Mouse (Mus musculus): ENCODE measurements at regions not wholly inside any gene's neighbourhood (a gene's known extent, or its start where the extent isn't known, plus 50 kb on each side); places are given as distances from the start of the nearest gene placed in this dataset.

- TF ChIP-seq NANOG (IDR thresholded peaks at IDR 0.05; ENCODE audit: borderline replicate concordance, low read length) = no peak
- no peak for TF ChIP-seq CTCF (conservative IDR thresholded peaks at IDR 0.05; ENCODE audit: low read length)
- TF ChIP-seq POU5F1 (IDR thresholded peaks at IDR 0.05; ENCODE audit: borderline replicate concordance, low read length) = no peak
These were observed 82.4 kb downstream of the 1700001O22Rik start for GRCm38 (mm10) chr2:30721048-30721461.

GRCm38 (mm10) chr2:30720291-30720690 is 83.2 kb downstream of the 1700001O22Rik start:
- Histone ChIP-seq H3K36me3 (ENCODE audit: insufficient read depth, low read length) (no peaks in the 10 kb centered on the region), H3K9me3 (ENCODE audit: low read length) (no peaks in the 10 kb centered on the region), H3K27me3 (ENCODE audit: insufficient read depth, low read length) (peaks cover 68% of the 10 kb centered on the region), H3K4me3 (replicated peaks; ENCODE audit: low read length) (peak overlapping the region; percentile 37; the same call in 1 of the 2 replicates), H3K4me1 (replicated peaks; ENCODE audit: low read depth, low read length) (peaks cover 90% of the 10 kb centered on the region)
- no peak for TF ChIP-seq CTCF (conservative IDR thresholded peaks at IDR 0.05; ENCODE audit: low read length)
- TF ChIP-seq NANOG (IDR thresholded peaks at IDR 0.05; ENCODE audit: borderline replicate concordance, low read length) = no peak
- no peak for TF ChIP-seq POU5F1 (IDR thresholded peaks at IDR 0.05; ENCODE audit: borderline replicate concordance, low read length)

More at GRCm38 (mm10) chr2:30721048-30721461, 82.4 kb downstream of the 1700001O22Rik start:
- Histone ChIP-seq H3K27me3 (ENCODE audit: insufficient read depth, low read length) (peaks cover 68% of the 10 kb centered on the region), H3K4me1 (replicated peaks; ENCODE audit: low read depth, low read length) (peaks cover 89% of the 10 kb centered on the region), H3K9me3 (ENCODE audit: low read length) (no peaks in the 10 kb centered on the region), H3K36me3 (ENCODE audit: insufficient read depth, low read length) (no peaks in the 10 kb centered on the region), H3K4me3 (replicated peaks; ENCODE audit: low read length) (0 out of 2 replicates have a peak overlapping the region, but pooled peaks have one; percentile 37)

GRCm38 (mm10) chr2:30719611-30720290 is 83.7 kb downstream of the 1700001O22Rik start:
- peaks cover 91% of the 10 kb centered on the region for H3K4me1 ChIP-seq (replicated peaks; ENCODE audit: low read depth, low read length)
- 0 out of 2 replicates have a peak overlapping the region, but pooled peaks have one; percentile 23 for H3K4me3 ChIP-seq (replicated peaks; ENCODE audit: low read length)
- peaks cover 66% of the 10 kb centered on the region for H3K27me3 ChIP-seq (ENCODE audit: insufficient read depth, low read length)
- no peaks in the 10 kb centered on the region for H3K9me3 ChIP-seq (ENCODE audit: low read length)
- TF ChIP-seq CTCF (conservative IDR thresholded peaks at IDR 0.05; ENCODE audit: low read length) = no peak
- no peaks in the 10 kb centered on the region for H3K36me3 ChIP-seq (ENCODE audit: insufficient read depth, low read length)

- Histone ChIP-seq H3K4me1 (replicated peaks; ENCODE audit: low read depth, low read length) (peaks cover 96% of the 10 kb centered on the region), H3K36me3 (ENCODE audit: insufficient read depth, low read length) (no peaks in the 10 kb centered on the region), H3K9me3 (ENCODE audit: low read length) (no peaks in the 10 kb centered on the region), H3K27me3 (ENCODE audit: insufficient read depth, low read length) (peaks cover 63% of the 10 kb centered on the region), H3K4me3 (replicated peaks; ENCODE audit: low read length) (peak overlapping the region; percentile 73)
- TF ChIP-seq POU5F1 (IDR thresholded peaks at IDR 0.05; ENCODE audit: borderline replicate concordance, low read length) (no peak), NANOG (IDR thresholded peaks at IDR 0.05; ENCODE audit: borderline replicate concordance, low read length) (no peak), CTCF (conservative IDR thresholded peaks at IDR 0.05; ENCODE audit: low read length) (no peak)
These were observed 84.6 kb downstream of the 1700001O22Rik start for GRCm38 (mm10) chr2:30718741-30719381.

GRCm38 (mm10) chr2:30718329-30718675 is 85.2 kb downstream of the 1700001O22Rik start:
- Histone ChIP-seq H3K4me1 (replicated peaks; ENCODE audit: low read depth, low read length) (peaks cover 96% of the 10 kb centered on the region), H3K36me3 (ENCODE audit: insufficient read depth, low read length) (no peaks in the 10 kb centered on the region), H3K4me3 (replicated peaks; ENCODE audit: low read length) (peak overlapping the region; percentile 73), H3K9me3 (ENCODE audit: low read length) (no peaks in the 10 kb centered on the region), H3K27me3 (ENCODE audit: insufficient read depth, low read length) (peaks cover 62% of the 10 kb centered on the region)
- no peak for TF ChIP-seq CTCF (conservative IDR thresholded peaks at IDR 0.05; ENCODE audit: low read length)
- TF ChIP-seq POU5F1 (IDR thresholded peaks at IDR 0.05; ENCODE audit: borderline replicate concordance, low read length) = no peak
- no peak for TF ChIP-seq NANOG (IDR thresholded peaks at IDR 0.05; ENCODE audit: borderline replicate concordance, low read length)

GRCm38 (mm10) chr2:30717566-30718328 is 85.7 kb downstream of the 1700001O22Rik start:
- Histone ChIP-seq H3K36me3 (ENCODE audit: insufficient read depth, low read length) (no peaks in the 10 kb centered on the region), H3K9me3 (ENCODE audit: low read length) (no peaks in the 10 kb centered on the region), H3K27me3 (ENCODE audit: insufficient read depth, low read length) (peaks cover 61% of the 10 kb centered on the region), H3K4me1 (replicated peaks; ENCODE audit: low read depth, low read length) (peaks cover 96% of the 10 kb centered on the region), H3K4me3 (replicated peaks; ENCODE audit: low read length) (peak overlapping the region; percentile 73)
- no peak for TF ChIP-seq NANOG (IDR thresholded peaks at IDR 0.05; ENCODE audit: borderline replicate concordance, low read length)
- TF ChIP-seq CTCF (conservative IDR thresholded peaks at IDR 0.05; ENCODE audit: low read length) = no peak
- TF ChIP-seq POU5F1 (IDR thresholded peaks at IDR 0.05; ENCODE audit: borderline replicate concordance, low read length) = no peak

GRCm38 (mm10) chr2:30716580-30717565 is 86.6 kb downstream of the 1700001O22Rik start:
- TF ChIP-seq NANOG (IDR thresholded peaks at IDR 0.05; ENCODE audit: borderline replicate concordance, low read length) (no peak), POU5F1 (IDR thresholded peaks at IDR 0.05; ENCODE audit: borderline replicate concordance, low read length) (no peak), CTCF (conservative IDR thresholded peaks at IDR 0.05; ENCODE audit: low read length) (no peak)
- H3K4me3 ChIP-seq (replicated peaks; ENCODE audit: low read length) = peak overlapping the region; percentile 73
- peaks cover 63% of the 10 kb centered on the region for H3K27me3 ChIP-seq (ENCODE audit: insufficient read depth, low read length)
- H3K4me1 ChIP-seq (replicated peaks; ENCODE audit: low read depth, low read length) = peaks cover 94% of the 10 kb centered on the region
- no peaks in the 10 kb centered on the region for H3K36me3 ChIP-seq (ENCODE audit: insufficient read depth, low read length)
- H3K9me3 ChIP-seq (ENCODE audit: low read length) = no peaks in the 10 kb centered on the region

Data from E14TG2a.4 (cell line).